Mouse (Mus musculus) hindbrain, embryonic 14.5 days (tissue): Measurements from ENCODE around the gene Selenoh. TPM values are rescaled to one million over a fixed set of nuclear protein-coding genes. Genes with fewer than 3 reads are reported as not detected.

Experiments used
- ATAC-seq: fragments of 200-750 bp; cut with Nextera tagmentation; 2 replicates; pipeline ENCODE4 v1.8.0; 2017; ENCODE audit warnings: moderate number of reproducible peaks, mild to moderate bottlenecking, moderate TSS enrichment, moderate library complexity; ENCODE audit not compliant: low FRiP score
- DNase-seq: peaks from one replicate; pipeline ENCODE4 v3.0.0-alpha.2; 2015; ENCODE audit warnings: low spot score
- H3K27ac ChIP-seq: fragments of 300-500 bp; sonication (generic); 2 replicates; pipeline ENCODE4 v1.5.1; 2014; ENCODE audit warnings: mild to moderate bottlenecking, moderate library complexity
- H3K27me3 ChIP-seq: fragments of 300-500 bp; sonication (generic); 2 replicates; pipeline ENCODE4 v1.6.1; 2014; ENCODE audit warnings: mild to moderate bottlenecking, low read length, mixed read lengths; ENCODE audit not compliant: control insufficient read depth, insufficient read depth
- H3K36me3 ChIP-seq: fragments of 300-500 bp; sonication (generic); replicated peaks from 2 replicates; pipeline ENCODE4 v1.6.1; 2014; ENCODE audit not compliant: control insufficient read depth, insufficient read depth
- H3K4me1 ChIP-seq: fragments of 300-500 bp; sonication (generic); replicated peaks from 2 replicates; pipeline ENCODE4 v1.6.1; 2014; ENCODE audit warnings: antibody characterized with exemption, low read length, mixed read lengths; ENCODE audit not compliant: control insufficient read depth, insufficient read depth
- H3K4me2 ChIP-seq: fragments of 300-500 bp; sonication (generic); replicated peaks from 2 replicates; pipeline ENCODE4 v1.6.1; 2014; ENCODE audit warnings: mild to moderate bottlenecking, moderate library complexity
- H3K4me3 ChIP-seq: fragments of 300-500 bp; sonication (generic); replicated peaks from 2 replicates; pipeline ENCODE4 v1.5.1; 2014; ENCODE audit warnings: mild to moderate bottlenecking, low read length
- H3K9ac ChIP-seq: fragments of 300-500 bp; sonication (generic); 2 replicates; pipeline ENCODE4 v1.6.1; 2014
- H3K9me3 ChIP-seq: fragments of 300-500 bp; sonication (generic); 2 replicates; pipeline ENCODE4 v1.6.1; 2016; ENCODE audit warnings: low read length; ENCODE audit not compliant: control insufficient read depth
- WGBS: fragments of 180-500 bp; shearing (Covaris S2); extraction: QIAGEN DNeasy Blood & Tissue Kit; methylation state at CpG from one replicate; pipeline ENCODE4 v1.1.7; 2014; 5-methylcytosine and 5-hydroxymethylcytosine counted together
- polyA plus RNA-seq: library from polyadenylated mRNA; unstranded; fragments of >200 nt; fragmentation: Nextera tagmentation; extraction: Ambion mirVana; gene quantifications from 2 replicates; pipeline ENCODE4 v1.2.1, GENCODE M21; 2014

Gene Selenoh
- polyA plus RNA-seq, 1 experiment from 2014 or later = 196 TPM

- DNase-seq (no peak), ATAC-seq (no peak)
- H3K9ac ChIP-seq = no peak overlapping the region
- peak overlapping the region; percentile 91 for H3K27ac ChIP-seq
- no peaks in the 10 kb centered on the region for H3K9me3 ChIP-seq
- H3K27me3 ChIP-seq = no peaks in the 10 kb centered on the region
- H3K4me1 ChIP-seq = peaks cover 45% of the 10 kb centered on the region
- H3K4me3 ChIP-seq = no peak overlapping the region
- 40% methylated on average over 7 of the region's 7 CpGs for WGBS
- H3K36me3 ChIP-seq = peaks cover 6% of the 10 kb centered on the region; the same call in 1 of the 2 replicates
- H3K4me2 ChIP-seq = peak overlapping the region; percentile 17
These were observed 33.0 kb downstream of the Selenoh start for GRCm38 (mm10) chr2:84637452-84638165.

GRCm38 (mm10) chr2:84636231-84636741 is 34.3 kb downstream of the Selenoh start:
- Histone ChIP-seq H3K36me3 (no peaks in the 10 kb centered on the region), H3K9ac (no peak overlapping the region), H3K4me1 (peaks cover 45% of the 10 kb centered on the region), H3K27ac (peak overlapping the region; percentile 91), H3K27me3 (no peaks in the 10 kb centered on the region), H3K4me2 (peak overlapping the region; percentile 6), H3K4me3 (no peak overlapping the region), H3K9me3 (no peaks in the 10 kb centered on the region)
- 19% methylated on average over 8 of the region's 8 CpGs for WGBS
- DNase-seq (no peak), ATAC-seq (no peak)

GRCm38 (mm10) chr2:84635611-84636010 is 35.0 kb downstream of the Selenoh start:
- no peaks in the 10 kb centered on the region for H3K36me3 ChIP-seq
- DNase-seq (peak; percentile 77), ATAC-seq (peak; percentile 91)
- H3K4me2 ChIP-seq = peak overlapping the region; percentile 26
- H3K9ac ChIP-seq = no peak overlapping the region
- no peaks in the 10 kb centered on the region for H3K9me3 ChIP-seq
- peak overlapping the region; percentile 91 for H3K27ac ChIP-seq
- H3K27me3 ChIP-seq = no peaks in the 10 kb centered on the region
- peaks cover 45% of the 10 kb centered on the region for H3K4me1 ChIP-seq
- H3K4me3 ChIP-seq = no peak overlapping the region
- WGBS = 0% methylated on average over 2 of the region's 2 CpGs

- Histone ChIP-seq H3K9ac (peak overlapping the region; percentile 19; the same call in 1 of the 2 replicates), H3K27me3 (no peaks in the 10 kb centered on the region), H3K4me1 (peaks cover 45% of the 10 kb centered on the region), H3K27ac (peak overlapping the region; percentile 91), H3K4me3 (no peak overlapping the region), H3K36me3 (no peaks in the 10 kb centered on the region), H3K4me2 (peak overlapping the region; percentile 26), H3K9me3 (no peaks in the 10 kb centered on the region)
- no peak for DNase-seq
- ATAC-seq = 0 out of 2 replicates have a peak, but pooled peaks have one; percentile 1
- 26% methylated on average over 4 of the region's 4 CpGs for WGBS
These were observed 35.6 kb downstream of the Selenoh start for GRCm38 (mm10) chr2:84634934-84635482.

GRCm38 (mm10) chr2:84634006-84634405 is 36.6 kb downstream of the Selenoh start:
- H3K4me1 ChIP-seq = peaks cover 45% of the 10 kb centered on the region

GRCm38 (mm10) chr2:84632999-84633398 is 37.6 kb downstream of the Selenoh start:
- Histone ChIP-seq H3K4me2 (no peak overlapping the region), H3K36me3 (no peaks in the 10 kb centered on the region), H3K4me1 (peaks cover 43% of the 10 kb centered on the region), H3K9ac (no peak overlapping the region), H3K27ac (no peak overlapping the region), H3K4me3 (no peak overlapping the region), H3K9me3 (no peaks in the 10 kb centered on the region), H3K27me3 (no peaks in the 10 kb centered on the region)
- WGBS = 11% methylated on average over 3 of the region's 3 CpGs
- ATAC-seq = no peak
- no peak for DNase-seq

More at GRCm38 (mm10) chr2:84634006-84634405, 36.6 kb downstream of the Selenoh start:
- ATAC-seq = no peak
- H3K4me3 ChIP-seq = no peak overlapping the region
- WGBS = 79% methylated on average over 4 of the region's 4 CpGs
- no peaks in the 10 kb centered on the region for H3K27me3 ChIP-seq
- H3K4me2 ChIP-seq = no peak overlapping the region
- H3K9me3 ChIP-seq = no peaks in the 10 kb centered on the region
- H3K9ac ChIP-seq = no peak overlapping the region
- no peaks in the 10 kb centered on the region for H3K36me3 ChIP-seq
- no peak for DNase-seq
- peak overlapping the region; percentile 91 for H3K27ac ChIP-seq

GRCm38 (mm10) chr2:84632001-84632400 is 38.6 kb downstream of the Selenoh start:
- ATAC-seq (no peak), DNase-seq (no peak)
- Histone ChIP-seq H3K9me3 (no peaks in the 10 kb centered on the region), H3K9ac (no peak overlapping the region), H3K27me3 (no peaks in the 10 kb centered on the region), H3K36me3 (no peaks in the 10 kb centered on the region), H3K4me3 (no peak overlapping the region), H3K4me1 (peaks cover 34% of the 10 kb centered on the region), H3K27ac (no peak overlapping the region), H3K4me2 (no peak overlapping the region)
- 91% methylated on average over 1 of the region's 1 CpGs for WGBS

- no peaks in the 10 kb centered on the region for H3K9me3 ChIP-seq
- no peak overlapping the region for H3K4me3 ChIP-seq
- peaks cover 28% of the 10 kb centered on the region for H3K36me3 ChIP-seq
- H3K27me3 ChIP-seq = no peaks in the 10 kb centered on the region
- DNase-seq = no peak
- no peak for ATAC-seq
- H3K9ac ChIP-seq = no peak overlapping the region
- no peak overlapping the region for H3K27ac ChIP-seq
- 60% methylated on average over 3 of the region's 3 CpGs for WGBS
- no peaks in the 10 kb centered on the region for H3K4me1 ChIP-seq
- no peak overlapping the region for H3K4me2 ChIP-seq
These were observed 43.5 kb downstream of the Selenoh start for GRCm38 (mm10) chr2:84627036-84627435.

GRCm38 (mm10) chr2:84626366-84626975 is 44.1 kb downstream of the Selenoh start:
- Histone ChIP-seq H3K4me1 (no peaks in the 10 kb centered on the region), H3K4me2 (no peak overlapping the region), H3K36me3 (peaks cover 32% of the 10 kb centered on the region), H3K9me3 (no peaks in the 10 kb centered on the region), H3K27ac (no peak overlapping the region), H3K4me3 (no peak overlapping the region), H3K27me3 (no peaks in the 10 kb centered on the region), H3K9ac (no peak overlapping the region)
- DNase-seq (no peak), ATAC-seq (no peak)
- 73% methylated on average over 7 of the region's 7 CpGs for WGBS
